ENCODE assay signal across 15 mouse cellular contexts in genomic region chr16:92799940-92800339, GRCm38 (mm10). TPM values are rescaled to one million over a fixed set of nuclear protein-coding genes. Genes with fewer than 3 reads are reported as not detected.
A peak's percentile ranks its signal among the peaks of the same experiment; 100 is the strongest.
DNase-seq lines count a peak whose midpoint lies in the region; ATAC-seq and TF ChIP-seq lines count a peak whose summit lies in the region.
"Had no signal": no experiment of that assay in that cellular context is flagged by ENCODE, and none has a peak within 500 bp of the region (broad histone marks: within the 10 kb centered on the region; RNA-seq: fewer than 3 reads in every experiment).

No protein-coding gene starts in this region.

- H3K4me1 ChIP-seq in stomach, postnatal 0 days (replicated peaks; ENCODE audit: control insufficient read depth, insufficient read depth), result no peaks in the 10 kb centered on the region
- H3K4me1 ChIP-seq: forebrain, embryonic 13.5 days; midbrain, embryonic 13.5 days had no signal

- H3K4me3 ChIP-seq in layer of hippocampus, adult 2 months, result no peak overlapping the region
- H3K4me3 ChIP-seq in stomach, postnatal 0 days (ENCODE audit: low read depth, low read length), result no peak overlapping the region
- H3K4me3 ChIP-seq: forebrain, embryonic 13.5 days; heart, embryonic 13.5 days; midbrain, embryonic 13.5 days had no signal

- no peaks in the 10 kb centered on the region for H3K36me3 ChIP-seq in stomach, postnatal 0 days (ENCODE audit: control insufficient read depth, insufficient read depth, low read length)
- H3K36me3 ChIP-seq: heart, embryonic 13.5 days; midbrain, embryonic 13.5 days had no signal

- H3K27me3 ChIP-seq in stomach, postnatal 0 days (ENCODE audit: control insufficient read depth, insufficient read depth, low read length), result no peaks in the 10 kb centered on the region
- H3K27me3 ChIP-seq: forebrain, embryonic 13.5 days; midbrain, embryonic 13.5 days had no signal

- WGBS in stomach, postnatal 0 days, result 87% methylated on average over 7 of the region's 7 CpGs

- H3K4me2 ChIP-seq in stomach, postnatal 0 days (replicated peaks; ENCODE audit: low read depth), result no peak overlapping the region
- H3K4me2 ChIP-seq: forebrain, embryonic 13.5 days; heart, embryonic 13.5 days; midbrain, embryonic 13.5 days had no signal

- DNase-seq in layer of hippocampus, adult 2 months (ENCODE audit: low spot score in 2 of 2), result no peak
- DNase-seq in layer of hippocampus, adult 11-12 months (ENCODE audit: low spot score), result no peak
- peak; percentile 37 for DNase-seq in thymus, postnatal 0 days (ENCODE audit: low spot score)
- DNase-seq in thymus, postnatal 25 days, result no peak
- DNase-seq in R1 (ENCODE audit: low read depth, low spot score), result peak; percentile 37
- DNase-seq in stomach, postnatal 0 days (ENCODE audit: low spot score), result no peak
- no peak for DNase-seq in cerebellum, adult 11-12 months
- DNase-seq in right cerebral cortex, postnatal 10 days (ENCODE audit: low spot score in 2 of 2), result no peak
- DNase-seq: adrenal gland, adult 8-10 months; cerebellum, postnatal 14 days; heart, postnatal 4 days; right cerebral cortex, adult 18-20 months had no signal

- ATAC-seq in stomach, postnatal 0 days (ENCODE audit: low FRiP score, low TSS enrichment), result no peak
- ATAC-seq: forebrain, embryonic 13.5 days; midbrain, embryonic 13.5 days had no signal

- no peak overlapping the region for H3K27ac ChIP-seq in layer of hippocampus, adult 2 months
- no peak overlapping the region for H3K27ac ChIP-seq in stomach, postnatal 0 days (replicated peaks)
- H3K27ac ChIP-seq: forebrain, embryonic 13.5 days; heart, embryonic 13.5 days; midbrain, embryonic 13.5 days had no signal

- H3K9ac ChIP-seq in stomach, postnatal 0 days (ENCODE audit: low read length), result no peak overlapping the region
- H3K9ac ChIP-seq: forebrain, embryonic 13.5 days; heart, embryonic 13.5 days; midbrain, embryonic 13.5 days had no signal

- TF ChIP-seq CTCF in layer of hippocampus, adult 2 months (conservative IDR thresholded peaks at IDR 0.05), result peak; percentile 31
- TF ChIP-seq CTCF in stomach, postnatal 0 days (IDR thresholded peaks at IDR 0.05; ENCODE audit: low read depth), result peak; percentile 23; the same call in 1 of the 2 replicates

- no peak for TF ChIP-seq EP300 in stomach, postnatal 0 days (optimal IDR thresholded peaks at IDR 0.05)

- no peaks in the 10 kb centered on the region for H3K9me3 ChIP-seq in stomach, postnatal 0 days (ENCODE audit: control insufficient read depth, low read length)
- H3K9me3 ChIP-seq: forebrain, embryonic 13.5 days; heart, embryonic 13.5 days; midbrain, embryonic 13.5 days had no signal

RNA-seq across cellular contexts. Expression of gene Runx1, which starts 26.0 kb away (rescaled TPM):
- 1 to 10 TPM in 1 of 2 experiments, under 1 TPM in 1; 0.95 to 1.4 TPM for total RNA-seq in layer of hippocampus, adult 2 months (2021)
- 40.7 and 45.5 TPM in 2 replicates for polyA plus RNA-seq in thymus, postnatal 0 days (2015; fragmentation: Nextera tagmentation; extraction: Ambion mirVana)
- polyA plus RNA-seq in stomach, postnatal 0 days (2015; fragmentation: Nextera tagmentation; extraction: Ambion mirVana), result 6.4 and 6.5 TPM in 2 replicates

Comparison
In these comparisons a context has a peak if more than half of its experiments do, and no peak if none do; other contexts are left out.
1. DNase-seq: peak in thymus, postnatal 0 days (single experiment) and R1 (single experiment); none in layer of hippocampus, adult 2 months (0 of 2), layer of hippocampus, adult 11-12 months (single experiment), thymus, postnatal 25 days (single experiment), stomach, postnatal 0 days (single experiment), cerebellum, adult 11-12 months (single experiment) and right cerebral cortex, postnatal 10 days (0 of 2).